Mouse (Mus musculus) liver, adult 2 months (tissue): ENCODE data around the gene Hecw2. TPM values are rescaled to one million over a fixed set of nuclear protein-coding genes. Genes with fewer than 3 reads are reported as not detected.
A peak's percentile ranks its signal among the peaks of the same experiment; 100 is the strongest.

Experiments used
- DNase-seq: peaks from one replicate; pipeline ENCODE4 v3.0.0-alpha.2; 2011; ENCODE audit warnings: low read depth, low spot score; ENCODE audit errors: extremely low read depth
- H3K27ac ChIP-seq: fragments of 200-500 bp; replicated peaks from 2 replicates; pipeline ENCODE4 v1.5.1; 2012; ENCODE audit warnings: low read depth, mild to moderate bottlenecking, control low read depth, inconsistent platforms, low read length; ENCODE audit not compliant: insufficient read depth
- H3K27me3 ChIP-seq: fragments of 200-500 bp; 2 replicates; pipeline ENCODE4 v1.6.1; 2012; ENCODE audit warnings: mild to moderate bottlenecking, moderate library complexity, low read length, inconsistent platforms; ENCODE audit not compliant: control insufficient read depth, insufficient read depth
- H3K36me3 ChIP-seq: fragments of 200-500 bp; 2 replicates; pipeline ENCODE4 v1.6.1; 2012; ENCODE audit warnings: low read length, inconsistent platforms; ENCODE audit not compliant: control insufficient read depth, insufficient read depth
- H3K4me1 ChIP-seq: fragments of 200-500 bp; 2 replicates; pipeline ENCODE4 v1.6.1; 2011; ENCODE audit warnings: low read length; ENCODE audit not compliant: control insufficient read depth, insufficient read depth
- H3K4me3 ChIP-seq: fragments of 200-500 bp; 2 replicates; pipeline ENCODE4 v1.5.1; 2011; ENCODE audit warnings: low read depth, mild to moderate bottlenecking, control low read depth, low read length, moderate library complexity; ENCODE audit not compliant: insufficient read depth
- H3K79me2 ChIP-seq: fragments of 200-500 bp; 2 replicates; pipeline ENCODE4 v1.6.1; 2012; ENCODE audit warnings: inconsistent platforms, mild to moderate bottlenecking, low read length, moderate library complexity; ENCODE audit not compliant: control insufficient read depth, insufficient read depth
- H3K9ac ChIP-seq: fragments of 200-500 bp; 2 replicates; pipeline ENCODE4 v1.6.1; 2012; ENCODE audit warnings: low read depth, mild to moderate bottlenecking, control low read depth, inconsistent platforms, low read length
- CTCF ChIP-seq: fragments of 200-500 bp; IDR thresholded peaks from 2 replicates; pipeline ENCODE4 v1.5.1; 2011; ENCODE audit warnings: low read depth, low read length, control low read depth
- POLR2A ChIP-seq: fragments of 200-500 bp; IDR thresholded peaks from 2 replicates; pipeline ENCODE4 v1.6.1; 2011; ENCODE audit warnings: low read length, control low read depth; ENCODE audit not compliant: insufficient read depth; ENCODE audit errors: extremely low read depth
- WGBS: fragments of 180-500 bp; shearing (Covaris S2); methylation state at CpG from one replicate; pipeline ENCODE4 v1.1.7; 2018; 5-methylcytosine and 5-hydroxymethylcytosine counted together
- polyA plus RNA-seq: library from polyadenylated mRNA; depleted of rRNA; stranded (reverse); fragments of >200 nt; gene quantifications from 2 replicates; pipeline ENCODE4 v1.2.3, GENCODE M21; 2012
- total RNA-seq: library from RNA; depleted of rRNA; stranded (reverse); fragments of >200 nt; gene quantifications from 2 replicates; pipeline ENCODE4 v1.2.3, GENCODE M21; 2014

Hecw2 gene
- total and polyA plus RNA-seq, 2 experiments: 0.38 to 2.9 TPM

DNA sequence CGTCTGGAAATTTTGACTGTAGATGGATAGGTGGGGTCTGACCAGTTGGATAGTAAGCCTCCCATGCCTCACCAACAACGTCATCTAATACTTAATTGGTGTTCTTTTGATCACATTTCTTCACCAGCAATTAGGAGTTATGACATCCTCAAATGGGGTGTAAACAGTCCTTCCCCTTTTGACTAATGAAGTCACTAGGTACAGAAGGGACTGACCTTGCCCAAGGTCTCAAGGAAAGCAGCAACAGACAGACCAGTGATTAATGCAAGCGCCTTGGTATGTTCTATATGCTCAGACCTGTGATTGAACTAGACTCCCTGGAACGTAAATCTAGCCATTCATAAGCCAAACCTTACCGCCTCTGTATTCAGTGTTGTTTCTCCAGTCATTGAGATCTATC is 364.7 kb downstream of the Hecw2 start:
- Histone ChIP-seq H3K36me3 (no peaks in the 10 kb centered on the region), H3K79me2 (no peaks in the 10 kb centered on the region), H3K27me3 (no peaks in the 10 kb centered on the region), H3K4me3 (no peak overlapping the region), H3K9ac (no peak overlapping the region), H3K4me1 (no peaks in the 10 kb centered on the region), H3K27ac (no peak overlapping the region)
- TF ChIP-seq CTCF: no peak
- no peak for TF ChIP-seq POLR2A
- no peak for DNase-seq
- WGBS: 88% methylated on average over 5 of the region's 5 CpGs

DNA sequence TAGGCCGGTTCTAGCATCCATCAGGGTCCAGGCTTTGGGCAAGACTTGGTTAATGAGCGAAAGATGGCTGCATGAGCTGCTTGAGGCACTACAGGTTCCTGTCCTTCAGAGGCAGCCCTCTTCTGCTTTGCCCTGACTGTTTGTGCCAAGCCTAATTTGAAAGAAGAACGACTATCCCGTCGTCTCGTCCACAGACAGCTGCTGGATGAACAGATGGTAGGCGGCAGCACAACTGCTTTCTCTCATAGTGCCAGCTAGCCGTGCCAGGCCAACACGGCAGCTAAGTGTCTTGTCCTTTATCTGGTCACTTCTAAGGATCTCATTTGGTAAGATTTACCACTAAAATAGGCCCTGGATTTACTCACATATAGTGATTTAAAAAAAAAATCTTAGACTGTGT is 365.9 kb downstream of the Hecw2 start:
- H3K36me3 ChIP-seq: no peaks in the 10 kb centered on the region
- no peak overlapping the region for H3K4me3 ChIP-seq
- no peaks in the 10 kb centered on the region for H3K4me1 ChIP-seq
- H3K27me3 ChIP-seq: no peaks in the 10 kb centered on the region
- 87% methylated on average over 9 of the region's 9 CpGs for WGBS
- no peak overlapping the region for H3K27ac ChIP-seq
- TF ChIP-seq CTCF (no peak), POLR2A (no peak)
- H3K9ac ChIP-seq: no peak overlapping the region
- no peaks in the 10 kb centered on the region for H3K79me2 ChIP-seq
- DNase-seq: no peak

DNA sequence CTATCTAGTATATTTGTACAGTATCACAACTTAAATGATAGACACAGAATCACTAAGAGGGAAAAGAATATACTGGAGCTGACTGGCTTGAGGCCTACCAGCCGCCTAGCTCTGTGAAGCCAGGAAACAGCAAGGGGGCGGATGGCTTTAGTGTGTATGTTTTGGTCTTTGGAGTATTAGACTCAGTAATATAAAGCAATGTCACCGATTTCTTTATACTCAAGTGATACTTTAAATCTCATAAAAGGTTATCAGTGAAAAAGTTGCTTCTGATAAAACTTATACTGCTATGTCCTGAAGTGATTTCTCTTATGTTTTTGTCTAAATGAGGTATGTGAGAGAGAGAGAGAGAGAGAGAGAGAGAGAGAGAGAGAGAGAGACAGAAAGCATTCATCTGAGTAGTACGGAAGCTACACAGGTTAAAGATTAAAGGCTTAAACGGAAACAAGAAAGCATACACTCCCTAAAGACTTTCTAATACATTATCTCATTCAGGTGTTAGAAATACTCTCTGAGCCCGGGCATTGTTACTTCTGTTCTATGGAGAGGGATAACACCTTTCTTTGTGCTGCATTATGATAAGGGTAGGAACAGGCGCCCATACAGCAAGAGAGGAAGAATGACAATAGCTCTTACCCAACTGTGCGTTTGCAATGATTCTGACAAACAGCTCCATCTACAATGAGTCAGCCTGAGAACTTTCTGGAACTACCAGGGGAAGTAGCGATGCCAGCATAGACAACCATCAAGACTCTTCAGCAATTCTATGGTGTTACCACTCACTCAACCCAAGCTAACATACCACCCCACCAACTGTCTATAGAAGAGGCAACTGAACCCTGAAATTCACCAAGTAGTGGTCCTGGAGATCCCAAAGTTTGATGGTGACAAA is 370.3 kb downstream of the Hecw2 start:
- WGBS: 88% methylated on average over 9 of the region's 9 CpGs
- Histone ChIP-seq H3K79me2 (no peaks in the 10 kb centered on the region), H3K27ac (no peak overlapping the region), H3K4me3 (no peak overlapping the region), H3K27me3 (no peaks in the 10 kb centered on the region), H3K4me1 (no peaks in the 10 kb centered on the region), H3K36me3 (no peaks in the 10 kb centered on the region), H3K9ac (no peak overlapping the region)
- TF ChIP-seq POLR2A (no peak), CTCF (no peak)
- no peak for DNase-seq

DNA sequence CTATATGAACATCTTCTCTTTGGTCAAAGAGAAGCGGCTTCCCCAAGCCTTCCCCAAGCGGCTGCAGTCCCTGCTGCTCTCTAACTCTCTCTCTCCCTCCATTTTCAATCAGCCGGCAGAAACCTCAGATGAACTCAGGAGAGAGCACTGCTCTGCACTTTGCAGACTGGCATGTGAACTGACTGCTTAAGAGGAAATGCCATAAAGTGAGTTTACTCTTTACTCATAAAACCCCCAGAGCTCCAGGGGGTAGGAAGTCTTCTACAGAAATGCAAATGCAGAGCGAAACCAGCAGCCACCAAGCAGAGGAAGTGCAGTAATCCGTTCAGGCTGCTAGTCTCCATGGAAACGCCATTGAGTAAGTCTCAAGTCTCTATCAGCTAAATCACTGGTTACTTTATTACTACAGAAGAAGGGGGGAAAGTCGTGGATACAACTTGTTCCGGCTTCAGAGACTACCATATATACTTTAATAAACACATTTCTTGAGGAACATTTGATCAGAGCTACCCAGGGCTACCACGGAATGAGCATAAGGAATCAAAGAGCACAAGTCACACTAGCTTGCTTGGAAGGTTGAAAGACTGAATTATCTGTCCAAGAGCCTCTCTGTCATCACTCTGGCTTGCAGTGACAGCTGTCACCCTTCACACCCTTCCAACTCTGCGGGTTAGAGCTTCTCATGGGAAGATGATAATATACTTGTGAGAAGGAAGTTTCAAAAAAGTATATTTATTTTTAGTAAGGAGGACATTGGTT is 371.1 kb downstream of the Hecw2 start:
- 33% methylated on average over 10 of the region's 10 CpGs for WGBS
- no peaks in the 10 kb centered on the region for H3K27me3 ChIP-seq
- no peaks in the 10 kb centered on the region for H3K36me3 ChIP-seq
- no peak overlapping the region for H3K4me3 ChIP-seq
- peak; percentile 39 for DNase-seq
- H3K27ac ChIP-seq: peak overlapping the region; percentile 41
- H3K4me1 ChIP-seq: no peaks in the 10 kb centered on the region
- TF ChIP-seq CTCF: no peak
- no peak for TF ChIP-seq POLR2A
- H3K79me2 ChIP-seq: no peaks in the 10 kb centered on the region
- H3K9ac ChIP-seq: no peak overlapping the region

DNA sequence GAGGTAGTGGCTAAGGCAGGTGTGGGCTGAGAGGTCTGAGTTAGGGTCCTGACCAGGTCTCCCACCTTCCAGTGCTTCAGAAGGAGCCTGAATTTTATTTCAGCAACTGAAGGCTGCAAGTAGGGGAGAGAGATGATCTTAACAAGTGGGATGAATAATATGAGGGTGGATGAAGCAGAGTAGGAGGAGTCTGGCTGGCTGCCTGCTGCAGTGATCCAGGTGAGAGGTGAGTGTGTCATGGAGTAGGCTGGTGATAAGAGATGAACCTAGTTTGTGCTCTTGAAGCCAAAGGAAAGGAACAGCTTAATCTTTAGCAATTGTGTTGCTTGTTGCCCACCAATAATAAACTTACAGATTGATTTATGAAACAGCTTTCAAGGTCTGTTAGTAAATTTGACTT is 373.0 kb downstream of the Hecw2 start:
- no peak overlapping the region for H3K27ac ChIP-seq
- H3K4me3 ChIP-seq: no peak overlapping the region
- no peak for TF ChIP-seq POLR2A
- H3K36me3 ChIP-seq: no peaks in the 10 kb centered on the region
- DNase-seq: peak; percentile 17
- H3K4me1 ChIP-seq: no peaks in the 10 kb centered on the region
- H3K27me3 ChIP-seq: no peaks in the 10 kb centered on the region
- H3K9ac ChIP-seq: no peak overlapping the region
- no peaks in the 10 kb centered on the region for H3K79me2 ChIP-seq
